Mouse (Mus musculus): ENCODE data around the gene Gli1.

DNA sequence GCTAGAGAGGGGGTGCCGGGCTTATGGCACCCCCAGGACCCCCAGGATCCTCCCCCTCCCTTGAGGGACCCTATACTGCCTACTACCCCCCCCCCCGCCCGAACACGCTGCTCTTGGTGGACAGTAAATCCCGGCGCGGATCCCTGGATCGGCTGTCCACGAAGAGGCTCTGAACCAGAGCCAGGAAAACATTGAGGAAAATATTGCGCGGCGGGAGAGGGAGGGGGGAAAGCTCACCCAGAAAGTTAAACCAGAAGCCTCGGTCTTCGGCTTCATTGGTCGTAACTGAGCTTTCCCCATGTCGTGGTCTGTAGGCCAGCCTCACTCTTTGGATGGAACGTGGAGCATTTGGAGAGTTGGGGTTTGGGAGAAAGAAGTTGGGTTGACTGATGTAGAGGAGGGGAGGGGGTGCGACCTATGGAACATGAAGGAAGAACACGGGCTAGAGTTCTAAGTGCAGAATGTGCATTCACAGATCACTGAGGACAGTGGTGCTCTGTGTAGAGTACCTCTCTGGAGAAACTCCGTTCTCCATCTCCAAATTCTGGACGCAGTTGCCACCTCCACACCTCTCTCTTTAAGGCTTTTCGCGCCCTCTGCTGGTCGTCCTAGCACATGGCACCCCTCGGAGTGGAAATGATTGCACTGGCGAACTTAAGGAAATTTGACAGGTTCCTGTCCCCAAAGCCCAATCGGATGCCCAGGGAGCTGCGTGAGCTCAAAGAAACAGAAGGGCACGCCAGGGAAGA is at the start of gene Gli1:
- TF ChIP-seq EP300 (IDR thresholded peaks at IDR 0.05; ENCODE audit: low read depth) = no peak
- peak; percentile 94 for TF ChIP-seq CTCF (IDR thresholded peaks at IDR 0.05; ENCODE audit: low read depth)

Measured in heart, postnatal 0 days (tissue).